Mouse (Mus musculus) inflammation-experienced regulatory T-cells, adult 6 months (primary cell): Measurements from ENCODE around the gene Zfp335. TPM values are rescaled to one million over a fixed set of nuclear protein-coding genes. Genes with fewer than 3 reads are reported as not detected.

ENCODE experiments used
- ATAC-seq: one replicate; pipeline ENCODE4 v1.8.0; 2017
- polyA plus RNA-seq, 3 experiments: library from polyadenylated mRNA; unstranded; fragments of 100-300 nt; shearing (Covaris generic); gene quantifications; one replicate each; pipeline ENCODE4 v1.2.1; 2017

Zfp335 gene
- polyA plus RNA-seq = 1 to 10 TPM; 6.2 to 7.4 (median 6.8) TPM

- ATAC-seq = peak; percentile 55
Observed at GRCm38 (mm10) chr2:164911086-164912048, at the start of gene Zfp335. TSS of gene Zfp335 (minus strand) at chr2:164911757.

GRCm38 (mm10) chr2:164960716-164961441 is 49.3 kb upstream of the Zfp335 start, which contains the start of gene Slc12a5:
TSS of gene Slc12a5 (plus strand) at chr2:164960802.
- no peak for ATAC-seq

- no peak for ATAC-seq
Observed at GRCm38 (mm10) chr2:164957548-164958315, 46.2 kb upstream of the Zfp335 start.

- no peak for ATAC-seq
Observed at GRCm38 (mm10) chr2:164956195-164956594, 44.6 kb upstream of the Zfp335 start.

GRCm38 (mm10) chr2:164955725-164956124 is 44.2 kb upstream of the Zfp335 start:
- no peak for ATAC-seq

GRCm38 (mm10) chr2:164953224-164953623 is 41.7 kb upstream of the Zfp335 start:
- ATAC-seq = peak; percentile 74

DNA sequence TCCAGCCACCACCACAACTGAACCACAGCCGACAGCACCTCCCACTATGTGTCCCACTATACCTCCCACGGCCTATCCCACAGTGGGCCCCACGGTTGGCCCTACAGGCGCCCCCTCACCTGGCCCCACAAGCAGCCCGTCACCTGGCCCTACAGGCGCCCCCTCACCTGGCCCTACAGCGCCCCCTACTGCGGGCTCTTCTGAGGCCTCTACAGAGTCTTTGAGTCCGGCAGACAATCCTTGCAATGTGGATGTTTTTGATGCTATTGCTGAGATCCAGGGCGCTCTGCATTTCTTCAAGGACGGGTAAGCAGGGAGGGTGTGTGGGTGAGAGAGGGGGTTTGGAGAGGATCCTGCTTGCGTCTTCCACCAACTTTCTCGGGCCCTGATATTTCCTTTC is 40.9 kb upstream of the Zfp335 start:
- ATAC-seq = no peak

GRCm38 (mm10) chr2:164951745-164952144 is 40.2 kb upstream of the Zfp335 start:
- ATAC-seq = no peak

GRCm38 (mm10) chr2:164950501-164950900 is 38.9 kb upstream of the Zfp335 start:
- no peak for ATAC-seq

GRCm38 (mm10) chr2:164948962-164949361 is 37.4 kb upstream of the Zfp335 start:
- ATAC-seq = no peak

DNA sequence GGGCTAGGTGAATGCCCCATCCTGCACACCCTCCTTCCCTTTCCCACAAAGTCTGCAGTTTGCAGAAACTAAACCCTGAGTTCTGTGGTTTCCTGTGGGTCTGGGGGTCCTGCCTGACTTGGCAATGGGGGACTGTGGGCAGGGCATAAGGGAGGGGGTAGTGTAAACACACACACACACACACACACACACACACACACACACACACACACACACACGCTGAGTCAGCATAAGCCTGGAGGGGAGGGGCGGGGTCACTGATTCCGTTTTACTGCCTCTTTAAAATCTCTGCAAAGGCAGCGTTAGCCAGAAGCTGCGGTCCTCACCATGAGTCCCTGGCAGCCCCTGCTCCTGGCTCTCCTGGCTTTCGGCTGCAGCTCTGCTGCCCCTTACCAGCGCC is 36.4 kb upstream of the Zfp335 start:
- ATAC-seq = no peak

DNA sequence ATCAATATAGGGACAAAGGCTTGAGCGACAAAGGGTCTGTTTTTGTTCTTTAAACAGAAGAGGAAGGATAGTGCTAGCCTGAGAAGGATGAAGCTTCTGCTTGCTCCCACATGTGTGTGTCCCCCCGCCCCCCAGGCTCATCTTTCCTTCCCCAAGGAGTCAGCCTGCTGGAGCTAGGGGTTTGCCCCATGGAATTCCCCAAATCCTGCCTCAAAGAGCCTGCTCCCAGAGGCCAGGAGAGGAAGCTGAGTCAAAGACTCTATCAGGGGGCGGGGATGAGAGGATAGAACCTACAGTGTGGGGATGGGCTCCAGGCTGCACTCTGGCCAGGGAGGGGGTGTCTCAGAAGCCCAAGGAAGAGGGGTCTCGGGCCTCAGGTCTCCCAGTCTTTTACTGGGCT is 35.9 kb upstream of the Zfp335 start:
- no peak for ATAC-seq

DNA sequence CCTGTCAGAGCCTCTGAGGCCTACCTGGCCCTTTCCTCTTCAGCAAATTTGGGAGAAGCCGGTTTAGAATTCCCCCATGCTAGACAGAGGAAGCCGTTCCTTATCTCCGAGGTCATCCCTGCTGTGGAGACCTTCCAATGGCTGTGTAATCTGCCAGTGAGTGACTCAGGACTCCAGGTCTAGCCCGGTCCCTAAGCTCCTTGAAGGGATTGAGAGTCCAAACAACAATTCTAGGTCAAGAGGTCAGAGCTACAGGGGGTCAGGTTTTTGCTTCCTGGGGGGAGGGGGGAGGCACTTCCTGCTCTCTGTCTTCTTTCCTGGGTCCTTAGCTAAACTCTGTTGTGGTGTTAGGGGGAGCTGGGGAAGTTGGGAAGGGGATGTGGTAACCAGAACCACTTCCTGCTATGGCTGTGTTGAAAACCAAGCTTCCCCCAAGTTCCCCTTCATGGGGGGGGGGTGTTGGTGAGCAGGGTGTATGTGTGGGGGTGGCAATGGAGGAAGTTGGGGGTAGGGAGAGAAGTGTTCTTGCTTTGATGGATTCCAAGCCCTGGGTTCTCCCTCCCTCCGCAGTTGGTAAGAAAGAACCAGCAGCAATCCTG is 31.2 kb upstream of the Zfp335 start:
- ATAC-seq = peak; percentile 91

GRCm38 (mm10) chr2:164940140-164940830 is 28.7 kb upstream of the Zfp335 start, which contains the start of gene Mmp9:
TSS of gene Mmp9 (plus strand) at chr2:164940780.
- ATAC-seq = no peak

- no peak for ATAC-seq
Observed at GRCm38 (mm10) chr2:164939106-164939505, 27.5 kb upstream of the Zfp335 start.

DNA sequence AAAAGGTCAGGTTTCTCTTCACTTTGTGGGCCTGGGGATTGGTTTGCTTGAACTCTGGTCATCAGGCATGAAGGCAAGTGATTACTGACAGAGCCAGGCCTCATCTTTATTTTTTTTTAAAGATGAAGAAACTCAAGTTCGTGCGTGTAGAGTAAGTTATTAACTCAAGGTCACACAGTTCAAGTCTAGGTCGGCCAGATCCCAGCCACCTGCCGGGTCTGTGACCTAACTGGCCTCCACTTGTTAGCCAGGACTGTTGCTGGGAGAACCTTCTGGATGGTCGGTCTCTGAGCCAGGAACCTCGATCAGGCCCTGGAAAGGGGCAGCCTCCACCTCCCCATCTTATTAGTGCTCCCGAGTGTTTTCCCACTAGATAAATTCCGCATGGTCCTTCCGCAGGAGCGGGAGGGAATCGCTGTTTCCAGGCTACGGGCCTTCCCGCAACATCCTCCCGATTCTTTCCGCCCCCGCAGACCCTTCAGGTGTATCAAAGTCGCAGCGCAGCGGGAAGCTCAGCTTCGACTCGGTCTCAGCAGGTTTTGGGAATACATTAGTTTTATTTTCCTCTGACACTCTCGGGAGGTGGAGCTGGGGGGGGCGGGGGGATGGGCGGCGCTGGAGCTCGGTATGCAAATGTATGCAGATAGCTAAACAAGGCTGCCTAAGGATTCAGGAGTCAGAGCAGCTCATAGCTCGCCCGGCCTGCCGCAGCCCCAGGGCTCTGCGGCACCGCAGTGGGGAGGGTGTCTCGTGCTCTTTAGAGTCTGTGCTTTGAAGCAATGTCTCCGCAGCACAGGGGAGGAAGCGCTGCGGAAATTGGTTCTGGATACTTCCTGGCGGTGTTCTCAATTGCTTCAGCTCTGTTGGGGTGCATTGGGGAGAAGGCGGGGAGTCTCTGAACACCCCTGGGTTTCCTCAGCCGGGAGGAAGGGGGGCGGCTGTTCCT is 26.9 kb upstream of the Zfp335 start:
- peak; percentile 72 for ATAC-seq

GRCm38 (mm10) chr2:164935991-164936390 is 24.4 kb upstream of the Zfp335 start:
- ATAC-seq = no peak

DNA sequence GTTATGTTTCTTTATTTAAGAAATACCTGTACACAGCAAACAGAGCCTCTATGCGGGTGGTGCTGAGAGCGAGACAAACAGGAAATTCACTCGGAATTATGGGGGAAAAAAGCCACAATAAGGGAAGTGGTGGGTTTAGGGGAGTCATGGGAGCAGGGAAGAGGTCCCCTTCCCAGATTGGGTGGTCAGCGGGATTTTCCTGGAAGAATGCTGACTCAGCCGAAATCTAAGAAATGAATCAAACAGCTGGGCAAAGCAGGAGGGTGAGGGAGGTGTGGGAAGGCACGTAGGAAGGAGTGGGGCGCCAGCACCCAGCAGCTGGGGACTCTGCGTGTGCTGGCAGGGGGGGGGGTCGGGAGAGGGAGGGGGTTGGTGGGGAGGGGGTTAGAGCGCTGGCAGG is 22.0 kb upstream of the Zfp335 start:
- ATAC-seq = no peak

- ATAC-seq = no peak
Observed at GRCm38 (mm10) chr2:164930706-164931581, 19.4 kb upstream of the Zfp335 start.
